Mouse (Mus musculus): ENCODE results near the gene Tub. TPM values are rescaled to one million over a fixed set of nuclear protein-coding genes. Genes with fewer than 3 reads are reported as not detected.
A peak's percentile ranks its signal among the peaks of the same experiment; 100 is the strongest.

Tub gene
- polyA plus RNA-seq, 1 experiment = 0.58 TPM

DNA sequence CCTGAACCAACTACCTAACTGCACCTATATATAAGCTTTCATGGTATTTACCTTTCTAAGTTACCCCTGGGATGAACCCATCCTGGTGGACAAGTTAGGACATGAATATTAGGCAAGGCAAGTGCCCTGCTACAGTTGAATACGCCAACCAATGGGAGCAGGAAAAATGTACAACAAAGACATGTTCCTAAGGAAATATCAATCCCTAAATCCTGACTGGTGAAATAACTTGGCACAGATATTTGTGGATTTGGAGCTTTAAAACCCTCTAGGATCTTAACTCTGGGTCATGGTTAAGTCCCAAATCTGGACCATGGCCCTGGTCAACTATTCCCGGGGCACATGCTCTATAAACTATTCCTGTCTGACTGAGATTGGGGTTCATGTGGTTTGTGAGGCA lies 95.7 kb downstream of the Tub start:
- H3K27me3 ChIP-seq (ENCODE audit: control insufficient read depth, insufficient read depth, low read length) = no peaks in the 10 kb centered on the region
- H3K4me1 ChIP-seq (ENCODE audit: control insufficient read depth, insufficient read depth, insufficient read length, low read length) = no peaks in the 10 kb centered on the region
- WGBS = 95% methylated on average over 2 of the region's 2 CpGs
- H3K27ac ChIP-seq (ENCODE audit: insufficient read depth, low read depth, low read length) = no peak overlapping the region
- no peak overlapping the region for H3K4me3 ChIP-seq (ENCODE audit: low read depth, low read length)
- no peaks in the 10 kb centered on the region for H3K36me3 ChIP-seq (ENCODE audit: control insufficient read depth, insufficient read depth, low read length)
- TF ChIP-seq CTCF (IDR thresholded peaks at IDR 0.05; ENCODE audit: extremely low read depth, insufficient read length, insufficient replicate concordance, low read depth, low read length) = no peak

DNA sequence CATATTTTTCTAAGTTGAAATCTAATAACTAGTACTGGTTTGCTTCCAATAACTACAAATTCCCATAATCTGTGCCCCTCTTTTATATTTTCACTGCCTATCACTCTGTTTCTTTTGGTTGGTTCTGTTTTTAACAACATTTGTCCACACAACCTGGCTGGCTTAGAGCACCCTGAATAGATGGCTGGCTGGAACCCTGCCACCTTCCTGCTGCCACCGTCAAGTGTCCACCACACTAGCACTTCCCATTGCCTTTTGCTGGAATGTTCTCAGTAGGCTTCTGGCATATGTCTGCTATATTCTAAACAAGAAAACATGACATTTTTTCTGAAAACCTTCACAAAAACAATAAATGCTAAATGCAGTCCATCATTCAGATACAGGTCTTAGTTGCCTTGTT lies 100.7 kb downstream of the Tub start:
- H3K27me3 ChIP-seq (ENCODE audit: control insufficient read depth, insufficient read depth, low read length) = no peaks in the 10 kb centered on the region
- no peaks in the 10 kb centered on the region for H3K36me3 ChIP-seq (ENCODE audit: control insufficient read depth, insufficient read depth, low read length)
- H3K27ac ChIP-seq (ENCODE audit: insufficient read depth, low read depth, low read length) = no peak overlapping the region
- no peaks in the 10 kb centered on the region for H3K4me1 ChIP-seq (ENCODE audit: control insufficient read depth, insufficient read depth, insufficient read length, low read length)
- no peak for TF ChIP-seq POLR2A (IDR thresholded peaks at IDR 0.05; ENCODE audit: low read depth, low read length)
- no peak for TF ChIP-seq CTCF (IDR thresholded peaks at IDR 0.05; ENCODE audit: extremely low read depth, insufficient read length, insufficient replicate concordance, low read depth, low read length)
- 80% methylated on average over 1 of the region's 1 CpGs for WGBS
- no peak overlapping the region for H3K4me3 ChIP-seq (ENCODE audit: low read depth, low read length)

DNA sequence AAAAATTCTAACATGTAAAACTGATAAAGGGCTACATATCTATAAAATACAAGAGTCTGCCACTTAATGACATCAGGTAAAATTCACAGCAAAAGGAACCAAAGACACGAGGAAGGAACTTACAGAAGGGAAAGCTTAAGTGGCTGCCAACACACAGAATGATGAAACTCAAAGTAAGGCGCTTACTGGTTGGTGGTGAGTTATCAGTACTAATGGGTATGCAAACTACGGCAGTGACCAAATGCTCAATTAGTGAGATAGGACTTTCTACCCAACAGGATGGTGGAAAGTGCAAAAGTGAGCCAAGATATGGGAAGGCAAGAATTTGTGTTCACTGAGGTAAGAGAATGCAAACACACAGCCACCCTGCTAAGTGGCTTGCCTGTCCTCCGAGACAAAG lies 109.4 kb downstream of the Tub start:
- Histone ChIP-seq H3K27ac (ENCODE audit: insufficient read depth, low read depth, low read length) (no peak overlapping the region), H3K27me3 (ENCODE audit: control insufficient read depth, insufficient read depth, low read length) (no peaks in the 10 kb centered on the region), H3K4me1 (ENCODE audit: control insufficient read depth, insufficient read depth, insufficient read length, low read length) (no peaks in the 10 kb centered on the region), H3K4me3 (ENCODE audit: low read depth, low read length) (no peak overlapping the region), H3K36me3 (ENCODE audit: control insufficient read depth, insufficient read depth, low read length) (no peaks in the 10 kb centered on the region)
- TF ChIP-seq POLR2A (IDR thresholded peaks at IDR 0.05; ENCODE audit: low read depth, low read length) (no peak), CTCF (IDR thresholded peaks at IDR 0.05; ENCODE audit: extremely low read depth, insufficient read length, insufficient replicate concordance, low read depth, low read length) (no peak)
- 82% methylated on average over 4 of the region's 4 CpGs for WGBS

DNA sequence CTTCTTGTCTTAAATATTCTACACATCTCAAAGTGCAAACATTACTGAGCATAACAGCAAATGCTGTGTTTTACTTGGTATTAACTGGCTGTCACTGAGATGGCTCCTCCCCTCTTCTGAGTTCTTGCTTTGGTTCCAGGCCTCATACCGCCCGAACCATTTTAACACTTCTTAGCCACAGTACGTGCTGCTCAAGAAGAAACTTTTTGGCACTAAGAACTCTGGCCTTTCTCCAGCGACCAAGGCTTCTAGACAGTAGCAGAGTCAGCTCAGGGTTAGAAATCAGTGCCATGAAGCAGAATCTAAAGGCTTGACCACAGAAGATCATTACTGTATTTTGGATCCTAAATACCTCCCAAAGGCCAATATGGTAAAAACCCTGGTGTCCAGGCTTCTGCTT lies 119.5 kb downstream of the Tub start:
- Histone ChIP-seq H3K27me3 (ENCODE audit: control insufficient read depth, insufficient read depth, low read length) (no peaks in the 10 kb centered on the region), H3K4me1 (ENCODE audit: control insufficient read depth, insufficient read depth, insufficient read length, low read length) (no peaks in the 10 kb centered on the region), H3K4me3 (ENCODE audit: low read depth, low read length) (no peak overlapping the region), H3K36me3 (ENCODE audit: control insufficient read depth, insufficient read depth, low read length) (no peaks in the 10 kb centered on the region), H3K27ac (ENCODE audit: insufficient read depth, low read depth, low read length) (no peak overlapping the region)
- TF ChIP-seq POLR2A (IDR thresholded peaks at IDR 0.05; ENCODE audit: low read depth, low read length) (no peak), CTCF (IDR thresholded peaks at IDR 0.05; ENCODE audit: extremely low read depth, insufficient read length, insufficient replicate concordance, low read depth, low read length) (no peak)
- 76% methylated on average over 4 of the region's 4 CpGs for WGBS

- H3K27ac ChIP-seq (ENCODE audit: insufficient read depth, low read depth, low read length) = no peak overlapping the region
- H3K27me3 ChIP-seq (ENCODE audit: control insufficient read depth, insufficient read depth, low read length) = no peaks in the 10 kb centered on the region
- WGBS = 54% methylated on average over 5 of the region's 5 CpGs
- no peaks in the 10 kb centered on the region for H3K36me3 ChIP-seq (ENCODE audit: control insufficient read depth, insufficient read depth, low read length)
- TF ChIP-seq CTCF (IDR thresholded peaks at IDR 0.05; ENCODE audit: extremely low read depth, insufficient read length, insufficient replicate concordance, low read depth, low read length) (no peak), POLR2A (IDR thresholded peaks at IDR 0.05; ENCODE audit: low read depth, low read length) (no peak)
- no peaks in the 10 kb centered on the region for H3K4me1 ChIP-seq (ENCODE audit: control insufficient read depth, insufficient read depth, insufficient read length, low read length)
- H3K4me3 ChIP-seq (ENCODE audit: low read depth, low read length) = no peak overlapping the region
Observed at GRCm38 (mm10) chr7:109072326-109072725, 122.2 kb downstream of the Tub start.

DNA sequence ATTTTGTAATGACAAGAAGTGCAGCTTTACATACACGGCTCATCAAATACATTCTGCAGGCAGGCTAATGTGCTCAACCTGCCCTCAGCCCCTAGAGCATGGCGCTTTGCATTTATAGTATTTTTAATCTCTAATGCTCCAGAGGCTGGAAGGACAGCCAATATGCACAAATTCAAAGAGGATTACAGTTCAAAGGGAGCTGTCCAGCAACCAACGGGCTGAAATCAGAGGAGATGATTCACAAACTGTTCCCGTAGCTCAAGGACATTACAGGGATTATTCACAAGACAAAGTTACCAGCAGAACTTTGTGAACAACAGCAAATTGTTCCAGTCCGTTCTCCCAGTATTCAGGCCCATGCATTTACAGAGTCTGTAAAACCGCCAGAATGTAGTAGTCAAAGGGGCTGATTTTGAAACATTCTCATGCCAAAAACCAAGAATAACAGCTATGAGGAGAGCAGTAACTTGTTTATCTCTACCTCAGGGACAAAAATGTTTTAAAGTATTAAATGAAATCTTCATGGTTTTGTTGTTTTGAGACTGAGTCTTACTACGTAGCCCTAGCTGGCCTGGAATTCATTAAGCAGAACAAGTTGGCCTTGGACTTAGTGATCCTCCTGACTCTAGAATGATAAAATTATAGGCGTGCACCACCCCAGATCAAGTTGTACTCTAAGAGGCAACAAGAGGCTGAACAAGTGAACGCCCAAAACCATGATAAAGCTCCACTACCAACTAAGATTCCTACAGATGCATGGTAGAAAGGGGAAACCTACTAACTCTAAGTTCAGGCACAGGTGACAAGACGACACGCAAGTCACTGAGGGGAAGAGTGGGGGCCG lies 132.4 kb downstream of the Tub start:
- peaks cover 4% of the 10 kb centered on the region; the same call in 1 of the 2 replicates for H3K27me3 ChIP-seq (ENCODE audit: control insufficient read depth, insufficient read depth, low read length)
- TF ChIP-seq CTCF (IDR thresholded peaks at IDR 0.05; ENCODE audit: extremely low read depth, insufficient read length, insufficient replicate concordance, low read depth, low read length) (no peak), POLR2A (IDR thresholded peaks at IDR 0.05; ENCODE audit: low read depth, low read length) (no peak)
- H3K4me3 ChIP-seq (ENCODE audit: low read depth, low read length) = peak overlapping the region; percentile 68
- no peaks in the 10 kb centered on the region for H3K36me3 ChIP-seq (ENCODE audit: control insufficient read depth, insufficient read depth, low read length)
- no peak overlapping the region for H3K27ac ChIP-seq (ENCODE audit: insufficient read depth, low read depth, low read length)
- WGBS = 21% methylated on average over 12 of the region's 12 CpGs
- H3K4me1 ChIP-seq (ENCODE audit: control insufficient read depth, insufficient read depth, insufficient read length, low read length) = peaks cover 6% of the 10 kb centered on the region; the same call in 1 of the 2 replicates

GRCm38 (mm10) chr7:109083113-109083812 lies 133.1 kb downstream of the Tub start, which contains the start of gene Ric3:
Ric3 (minus strand) TSS chr7:109083331.
- Histone ChIP-seq H3K4me1 (ENCODE audit: control insufficient read depth, insufficient read depth, insufficient read length, low read length) (peaks cover 6% of the 10 kb centered on the region; the same call in 1 of the 2 replicates), H3K4me3 (ENCODE audit: low read depth, low read length) (peak within 1 kb of the TSS; percentile 68), H3K36me3 (ENCODE audit: control insufficient read depth, insufficient read depth, low read length) (no peaks in the 10 kb centered on the region), H3K27me3 (ENCODE audit: control insufficient read depth, insufficient read depth, low read length) (peaks cover 4% of the 10 kb centered on the region; the same call in 1 of the 2 replicates), H3K27ac (ENCODE audit: insufficient read depth, low read depth, low read length) (no peak within 1 kb of the TSS)
- TF ChIP-seq CTCF (IDR thresholded peaks at IDR 0.05; ENCODE audit: extremely low read depth, insufficient read length, insufficient replicate concordance, low read depth, low read length) (no peak), POLR2A (IDR thresholded peaks at IDR 0.05; ENCODE audit: low read depth, low read length) (no peak)
- WGBS = 7% methylated on average over 50 of the region's 50 CpGs

All from small intestine, adult 2 months (tissue).